Mouse (Mus musculus) duodenum, adult 2 months (tissue): ENCODE data around the gene Clspn. TPM values are rescaled to one million over a fixed set of nuclear protein-coding genes. Genes with fewer than 3 reads are reported as not detected.

Experiments
- polyA plus RNA-seq: library from polyadenylated mRNA; depleted of rRNA; stranded (reverse); fragments of >200 nt; gene quantifications from 2 replicates; pipeline ENCODE4 v1.2.3, GENCODE M21; 2012; ENCODE audit warnings: low replicate concordance; rRNA removed

Gene Clspn
- polyA plus RNA-seq, result 0.19 and 0.32 TPM in 2 replicates

GRCm38 (mm10) chr4:126556809-126557711, at the start of gene Clspn:
TSS of gene Clspn (plus strand) at chr4:126556935.

GRCm38 (mm10) chr4:126532827-126533728, 23.7 kb upstream of the Clspn start, which contains the start of gene Ago4:
TSS of gene Ago4 (minus strand) at chr4:126533472.

GRCm38 (mm10) chr4:126609606-126610181, 53.0 kb downstream of the Clspn start, which contains the start of gene 5730409E04Rik:
TSS of gene 5730409E04Rik (plus strand) at chr4:126609818.

Other genes with a start within 250 kb of the Clspn start
- gene Adprhl2, start 235.2 kb upstream of the Clspn start, polyA plus RNA-seq, result 25.0 and 36.7 TPM in 2 replicates
- 0.39 and 0.57 TPM in 2 replicates for gene Tekt2, start 231.2 kb upstream of the Clspn start, polyA plus RNA-seq
- 8.4 and 9.4 TPM in 2 replicates for gene Ago3, start 127.4 kb upstream of the Clspn start, polyA plus RNA-seq
- gene Ago1, start 88.4 kb upstream of the Clspn start, polyA plus RNA-seq, result 4.1 and 10.2 TPM in 2 replicates
- gene Ago4, start 23.5 kb upstream of the Clspn start, polyA plus RNA-seq, result 0.34 TPM in 2 replicates
- gene 5730409E04Rik, start 52.9 kb downstream of the Clspn start, polyA plus RNA-seq, result 3.1 and 3.6 TPM in 2 replicates
- 129 TPM in 2 replicates for gene Psmb2, start 120.7 kb downstream of the Clspn start, polyA plus RNA-seq
- gene Tfap2e, start 179.3 kb downstream of the Clspn start, polyA plus RNA-seq, result not detected in 2 replicates
- 26.0 and 28.1 TPM in 2 replicates for gene Ncdn, start 196.5 kb downstream of the Clspn start, polyA plus RNA-seq
- 87.3 and 170 TPM in 2 replicates for gene AU040320, start 196.6 kb downstream of the Clspn start, polyA plus RNA-seq